Mouse (Mus musculus): Measurements from ENCODE around the gene Prkd2.

Prkd2 gene

GRCm38 (mm10) chr7:16916342-16917265 is 73.9 kb downstream of the Prkd2 start:
- no peak for DNase-seq (ENCODE audit: low read depth in 2 of 2, low spot score in 2 of 2)

GRCm38 (mm10) chr7:16917447-16917846 is 74.7 kb downstream of the Prkd2 start:
- no peak for DNase-seq (ENCODE audit: low read depth in 2 of 2, low spot score in 2 of 2)

- DNase-seq (ENCODE audit: low read depth in 2 of 2, low spot score in 2 of 2) = no peak
Observed at GRCm38 (mm10) chr7:16918014-16918413, 75.3 kb downstream of the Prkd2 start.

- no peak for DNase-seq (ENCODE audit: low read depth in 2 of 2, low spot score in 2 of 2)
Observed at GRCm38 (mm10) chr7:16918670-16919069, 76.0 kb downstream of the Prkd2 start.

- DNase-seq (ENCODE audit: low read depth in 2 of 2, low spot score in 2 of 2) = no peak
Observed at GRCm38 (mm10) chr7:16919395-16920149, 76.9 kb downstream of the Prkd2 start.
